Mouse (Mus musculus): ENCODE results near the gene Slc25a12. TPM values are rescaled to one million over a fixed set of nuclear protein-coding genes. Genes with fewer than 3 reads are reported as not detected.

The Slc25a12 gene
- polyA plus RNA-seq, 1 experiment from 2014 or later = 32.5 TPM

DNA sequence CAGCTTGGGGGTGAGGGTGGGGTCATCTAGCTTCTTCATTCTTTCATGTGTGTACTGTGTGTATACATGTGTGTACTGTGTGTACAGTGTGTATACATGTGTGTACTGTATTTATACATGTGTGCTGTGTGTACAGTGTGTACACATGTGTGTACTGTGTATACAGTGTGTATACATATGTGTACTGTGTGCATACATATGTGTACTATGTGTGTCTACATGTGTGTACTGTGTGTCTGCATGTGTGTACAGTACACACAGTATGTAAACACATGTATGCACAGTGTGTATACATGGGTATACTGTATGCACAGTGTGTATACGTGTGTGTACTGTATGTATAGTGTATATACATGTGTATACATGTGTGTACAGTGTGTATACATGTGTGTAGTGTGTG lies 85.6 kb downstream of the Slc25a12 start:
- WGBS = 88% methylated on average over 1 of the region's 1 CpGs
- no peaks in the 10 kb centered on the region for H3K4me1 ChIP-seq (replicated peaks; ENCODE audit: control insufficient read depth, insufficient read depth, low read length)
- no peaks in the 10 kb centered on the region for H3K9me3 ChIP-seq (ENCODE audit: control insufficient read depth, low read length)
- H3K36me3 ChIP-seq (ENCODE audit: control insufficient read depth, insufficient read depth, low read length) = peaks cover 4% of the 10 kb centered on the region; the same call in 1 of the 2 replicates
- no peak overlapping the region for H3K4me2 ChIP-seq (ENCODE audit: low read depth, low read length)
- no peak overlapping the region for H3K9ac ChIP-seq (ENCODE audit: low read length)
- no peak for ATAC-seq (ENCODE audit: low read depth)
- H3K4me3 ChIP-seq (ENCODE audit: low read length) = no peak overlapping the region
- no peaks in the 10 kb centered on the region for H3K27me3 ChIP-seq (ENCODE audit: control insufficient read depth, insufficient read depth, low read depth, low read length)
- H3K27ac ChIP-seq (ENCODE audit: low read length) = no peak overlapping the region

DNA sequence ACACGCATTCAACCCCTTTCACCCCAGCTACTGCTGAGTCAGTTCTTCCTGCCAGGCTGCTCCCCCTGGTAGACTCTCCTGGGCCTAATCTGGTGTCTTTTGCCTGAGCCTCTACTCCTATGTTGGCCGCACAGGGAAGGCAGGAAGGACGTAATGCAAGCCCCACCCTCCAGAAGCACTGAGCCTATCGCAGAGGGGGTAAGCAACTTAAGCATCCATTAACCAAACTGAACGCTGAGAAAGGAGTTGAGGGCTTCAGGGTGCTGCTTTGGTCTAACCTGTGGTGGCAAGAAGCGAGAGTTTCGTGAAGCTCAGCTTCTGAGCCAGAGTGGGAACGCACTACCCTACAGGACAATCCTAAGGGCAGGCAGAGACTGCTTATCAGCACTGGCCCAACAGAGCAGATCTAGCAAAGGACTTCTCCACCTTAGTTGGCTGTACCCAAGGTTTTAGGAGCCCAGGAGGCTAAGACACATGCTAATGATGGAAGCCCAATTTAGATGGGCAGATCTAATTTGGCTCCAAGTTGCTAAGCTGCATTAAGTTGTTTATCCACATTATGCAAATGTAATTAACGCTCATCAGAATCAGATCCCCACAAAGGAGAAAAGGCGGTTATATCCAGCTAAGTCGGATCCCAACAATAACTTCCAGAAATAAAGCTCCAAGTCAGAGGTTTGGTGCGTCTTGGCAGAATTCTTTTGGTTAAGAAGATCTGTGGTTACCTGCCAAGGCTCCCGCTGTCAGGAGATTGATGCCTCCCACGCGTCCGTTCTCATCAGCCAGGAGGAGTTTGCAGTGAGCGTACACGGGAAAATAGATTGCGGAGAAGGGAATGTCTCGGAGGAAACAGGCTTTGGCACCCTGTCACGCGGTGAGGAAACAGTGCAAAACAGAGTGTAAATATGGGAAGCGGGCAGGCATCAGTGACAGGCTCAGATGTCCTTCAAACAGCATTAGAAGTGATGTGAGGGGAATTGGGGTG lies 88.5 kb downstream of the Slc25a12 start:
- H3K4me3 ChIP-seq (ENCODE audit: low read length) = no peak overlapping the region
- H3K9me3 ChIP-seq (ENCODE audit: control insufficient read depth, low read length) = no peaks in the 10 kb centered on the region
- WGBS = 62% methylated on average over 23 of the region's 23 CpGs
- H3K4me1 ChIP-seq (replicated peaks; ENCODE audit: control insufficient read depth, insufficient read depth, low read length) = no peaks in the 10 kb centered on the region
- no peak for ATAC-seq (ENCODE audit: low read depth)
- H3K36me3 ChIP-seq (ENCODE audit: control insufficient read depth, insufficient read depth, low read length) = peaks cover 9% of the 10 kb centered on the region
- H3K27ac ChIP-seq (ENCODE audit: low read length) = no peak overlapping the region
- H3K9ac ChIP-seq (ENCODE audit: low read length) = no peak overlapping the region
- H3K27me3 ChIP-seq (ENCODE audit: control insufficient read depth, insufficient read depth, low read depth, low read length) = no peaks in the 10 kb centered on the region
- no peak overlapping the region for H3K4me2 ChIP-seq (ENCODE audit: low read depth, low read length)

DNA sequence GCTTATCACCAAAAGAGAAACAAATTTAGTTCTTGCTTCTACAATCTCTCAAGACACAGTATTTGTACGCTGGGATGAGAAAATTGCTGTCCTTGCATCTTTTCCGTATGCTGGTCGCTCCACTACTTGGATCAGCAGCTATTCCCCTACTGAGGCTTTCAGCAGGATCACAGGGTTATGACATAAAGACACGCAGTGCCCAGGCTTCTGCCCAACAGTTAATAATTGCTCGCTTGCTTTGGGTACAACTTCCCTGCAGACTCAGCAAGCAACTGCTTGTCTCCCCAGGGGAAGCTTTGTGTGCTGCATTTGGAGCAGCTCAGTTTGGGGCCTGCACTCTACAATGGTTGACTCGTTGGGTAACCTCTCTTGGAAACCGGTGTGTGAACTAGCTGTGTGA lies 91.8 kb downstream of the Slc25a12 start:
- no peak overlapping the region for H3K4me3 ChIP-seq (ENCODE audit: low read length)
- peaks cover 5% of the 10 kb centered on the region; the same call in 1 of the 2 replicates for H3K36me3 ChIP-seq (ENCODE audit: control insufficient read depth, insufficient read depth, low read length)
- no peaks in the 10 kb centered on the region for H3K9me3 ChIP-seq (ENCODE audit: control insufficient read depth, low read length)
- no peaks in the 10 kb centered on the region for H3K4me1 ChIP-seq (replicated peaks; ENCODE audit: control insufficient read depth, insufficient read depth, low read length)
- ATAC-seq (ENCODE audit: low read depth) = no peak
- H3K9ac ChIP-seq (ENCODE audit: low read length) = no peak overlapping the region
- no peaks in the 10 kb centered on the region for H3K27me3 ChIP-seq (ENCODE audit: control insufficient read depth, insufficient read depth, low read depth, low read length)
- WGBS = 75% methylated on average over 7 of the region's 7 CpGs
- H3K27ac ChIP-seq (ENCODE audit: low read length) = no peak overlapping the region
- no peak overlapping the region for H3K4me2 ChIP-seq (ENCODE audit: low read depth, low read length)

DNA sequence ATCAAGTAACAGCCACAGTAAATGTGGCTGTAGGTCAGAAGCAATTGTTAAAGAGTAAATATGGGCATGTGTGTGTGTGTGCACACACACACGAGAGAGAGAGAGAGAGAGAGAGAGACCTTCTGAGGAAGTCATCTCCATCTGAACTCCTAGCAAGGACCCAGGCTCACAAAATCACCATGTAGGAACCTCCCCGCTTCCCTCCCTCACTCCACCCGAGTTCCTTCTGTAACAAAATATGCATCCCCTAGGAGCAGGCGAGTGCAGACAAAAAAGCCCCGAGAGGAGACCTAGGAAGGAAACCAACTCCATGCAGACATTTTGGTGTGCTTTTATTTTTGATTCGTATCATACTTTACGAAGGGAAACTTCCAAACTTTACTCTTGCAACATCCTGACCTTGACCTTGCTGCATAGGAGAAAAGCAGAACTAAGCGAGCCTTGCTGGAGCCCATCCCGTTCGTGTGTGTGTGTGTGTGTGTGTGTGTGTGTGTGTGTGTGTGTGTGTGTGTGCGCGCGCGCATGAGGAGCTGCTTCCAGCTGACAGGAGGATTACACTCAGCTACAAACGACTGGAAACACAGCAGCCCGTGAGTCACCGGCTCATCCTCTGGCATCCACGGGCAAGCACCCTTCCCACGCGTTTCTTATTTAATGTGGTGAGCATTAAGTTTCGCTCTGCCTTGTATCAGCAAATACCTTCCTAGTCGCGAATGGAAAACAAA lies 93.4 kb downstream of the Slc25a12 start:
- Histone ChIP-seq H3K9ac (ENCODE audit: low read length) (0 out of 2 replicates have a peak overlapping the region, but pooled peaks have one; percentile 34), H3K9me3 (ENCODE audit: control insufficient read depth, low read length) (no peaks in the 10 kb centered on the region), H3K27me3 (ENCODE audit: control insufficient read depth, insufficient read depth, low read depth, low read length) (no peaks in the 10 kb centered on the region), H3K36me3 (ENCODE audit: control insufficient read depth, insufficient read depth, low read length) (peaks cover 5% of the 10 kb centered on the region; the same call in 1 of the 2 replicates), H3K4me2 (ENCODE audit: low read depth, low read length) (peak overlapping the region; percentile 44), H3K4me3 (ENCODE audit: low read length) (peak overlapping the region; percentile 47), H3K4me1 (replicated peaks; ENCODE audit: control insufficient read depth, insufficient read depth, low read length) (no peaks in the 10 kb centered on the region), H3K27ac (ENCODE audit: low read length) (peak overlapping the region; percentile 15; the same call in 1 of the 2 replicates)
- 36% methylated on average over 23 of the region's 23 CpGs for WGBS
- ATAC-seq (ENCODE audit: low read depth) = peak; percentile 72

DNA sequence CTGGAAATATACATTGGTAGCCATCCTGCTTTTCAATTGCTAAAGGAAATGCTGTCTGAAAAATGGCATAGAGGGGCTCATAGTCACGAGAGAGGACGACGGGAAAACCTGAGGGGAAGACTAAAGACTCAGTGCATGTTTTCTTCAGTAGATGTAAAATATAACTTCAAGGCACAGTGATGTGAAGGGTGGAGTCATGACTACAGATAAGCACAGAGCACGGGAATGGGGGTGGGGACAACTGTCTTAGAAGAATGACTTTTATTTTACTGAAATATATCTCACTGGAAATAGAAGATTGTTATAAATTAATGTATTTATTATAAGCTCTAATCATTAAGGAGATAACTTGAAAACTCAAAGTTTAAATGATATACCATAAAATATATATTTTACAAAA lies 97.5 kb downstream of the Slc25a12 start:
- Histone ChIP-seq H3K4me3 (ENCODE audit: low read length) (no peak overlapping the region), H3K9me3 (ENCODE audit: control insufficient read depth, low read length) (no peaks in the 10 kb centered on the region), H3K36me3 (ENCODE audit: control insufficient read depth, insufficient read depth, low read length) (peaks cover 18% of the 10 kb centered on the region), H3K27ac (ENCODE audit: low read length) (no peak overlapping the region), H3K4me1 (replicated peaks; ENCODE audit: control insufficient read depth, insufficient read depth, low read length) (no peaks in the 10 kb centered on the region), H3K9ac (ENCODE audit: low read length) (no peak overlapping the region), H3K27me3 (ENCODE audit: control insufficient read depth, insufficient read depth, low read depth, low read length) (no peaks in the 10 kb centered on the region), H3K4me2 (ENCODE audit: low read depth, low read length) (no peak overlapping the region)
- ATAC-seq (ENCODE audit: low read depth) = no peak
- WGBS = 57% methylated on average over 4 of the region's 4 CpGs

DNA sequence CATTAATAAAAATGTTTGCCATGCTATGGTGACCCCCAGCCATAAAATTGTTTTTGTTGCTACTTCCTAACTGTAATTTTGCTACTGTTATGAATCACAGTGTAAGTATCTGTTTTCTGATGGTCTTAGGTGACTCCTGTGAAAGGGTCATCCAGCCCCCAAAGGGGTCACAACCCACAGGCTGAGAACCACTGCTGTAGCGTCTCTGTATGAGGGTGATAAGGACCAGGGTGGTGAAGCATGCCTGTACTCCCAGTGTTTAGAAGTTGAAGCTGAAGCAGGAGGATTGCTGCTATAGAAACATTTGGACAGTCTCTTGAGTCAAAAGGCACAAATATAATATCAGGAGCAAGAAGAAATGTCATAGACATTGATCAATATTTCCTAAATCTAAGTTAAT lies 98.2 kb downstream of the Slc25a12 start:
- WGBS = 47% methylated on average over 1 of the region's 1 CpGs

DNA sequence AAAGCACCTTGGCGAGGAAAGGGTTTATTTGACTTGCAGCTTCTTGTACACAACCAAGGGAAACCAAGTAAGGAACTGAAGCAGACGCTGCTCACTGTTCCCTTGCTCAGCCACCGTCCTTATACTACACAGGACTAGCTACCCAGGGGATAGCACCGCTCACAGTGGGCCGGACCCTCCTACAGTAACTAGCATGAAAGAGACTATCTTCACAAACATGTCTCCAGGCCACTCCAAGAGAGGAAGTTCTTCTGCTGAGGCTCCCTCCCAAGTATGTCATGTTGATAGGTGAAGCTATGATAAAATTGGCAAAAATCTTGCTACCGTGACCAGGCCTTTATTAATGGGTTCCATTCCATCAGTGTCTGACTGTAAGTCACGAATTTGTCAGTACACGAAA lies 98.9 kb downstream of the Slc25a12 start:
- Histone ChIP-seq H3K4me3 (ENCODE audit: low read length) (no peak overlapping the region), H3K9ac (ENCODE audit: low read length) (no peak overlapping the region), H3K27ac (ENCODE audit: low read length) (no peak overlapping the region), H3K9me3 (ENCODE audit: control insufficient read depth, low read length) (no peaks in the 10 kb centered on the region), H3K36me3 (ENCODE audit: control insufficient read depth, insufficient read depth, low read length) (peaks cover 24% of the 10 kb centered on the region), H3K4me2 (ENCODE audit: low read depth, low read length) (no peak overlapping the region), H3K27me3 (ENCODE audit: control insufficient read depth, insufficient read depth, low read depth, low read length) (no peaks in the 10 kb centered on the region), H3K4me1 (replicated peaks; ENCODE audit: control insufficient read depth, insufficient read depth, low read length) (no peaks in the 10 kb centered on the region)
- ATAC-seq (ENCODE audit: low read depth) = no peak
- 88% methylated on average over 8 of the region's 8 CpGs for WGBS

More for the DNA sequence above, 98.2 kb downstream of the Slc25a12 start:
- ATAC-seq (ENCODE audit: low read depth) = no peak
- Histone ChIP-seq H3K9me3 (ENCODE audit: control insufficient read depth, low read length) (no peaks in the 10 kb centered on the region), H3K4me2 (ENCODE audit: low read depth, low read length) (no peak overlapping the region), H3K27ac (ENCODE audit: low read length) (no peak overlapping the region), H3K4me1 (replicated peaks; ENCODE audit: control insufficient read depth, insufficient read depth, low read length) (no peaks in the 10 kb centered on the region), H3K4me3 (ENCODE audit: low read length) (no peak overlapping the region), H3K36me3 (ENCODE audit: control insufficient read depth, insufficient read depth, low read length) (peaks cover 23% of the 10 kb centered on the region), H3K9ac (ENCODE audit: low read length) (no peak overlapping the region), H3K27me3 (ENCODE audit: control insufficient read depth, insufficient read depth, low read depth, low read length) (no peaks in the 10 kb centered on the region)

DNA sequence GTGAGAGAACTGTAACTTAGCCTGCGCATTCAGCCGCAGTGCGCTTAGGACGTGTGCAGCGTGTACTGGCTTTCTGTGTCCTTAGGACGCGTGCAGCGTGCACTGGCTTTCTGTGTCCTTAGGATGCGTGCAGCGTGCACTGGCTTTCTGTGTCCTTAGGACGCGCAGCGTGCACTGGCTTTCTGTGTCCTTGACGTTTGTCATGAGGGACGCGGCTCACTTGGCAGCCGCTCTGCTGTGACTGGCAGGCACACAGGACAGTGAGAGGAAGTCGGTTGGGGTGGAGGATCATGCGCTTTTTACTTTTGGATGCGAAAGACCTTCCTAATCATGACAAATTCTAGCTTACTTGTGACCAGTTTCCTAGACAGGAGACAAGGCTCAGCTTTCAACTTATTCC lies 103.0 kb downstream of the Slc25a12 start:
- 92% methylated on average over 20 of the region's 20 CpGs for WGBS
- H3K4me2 ChIP-seq (ENCODE audit: low read depth, low read length) = no peak overlapping the region
- H3K4me1 ChIP-seq (replicated peaks; ENCODE audit: control insufficient read depth, insufficient read depth, low read length) = no peaks in the 10 kb centered on the region
- no peaks in the 10 kb centered on the region for H3K27me3 ChIP-seq (ENCODE audit: control insufficient read depth, insufficient read depth, low read depth, low read length)
- H3K36me3 ChIP-seq (ENCODE audit: control insufficient read depth, insufficient read depth, low read length) = peaks cover 34% of the 10 kb centered on the region
- no peak overlapping the region for H3K27ac ChIP-seq (ENCODE audit: low read length)
- H3K4me3 ChIP-seq (ENCODE audit: low read length) = no peak overlapping the region
- ATAC-seq (ENCODE audit: low read depth) = no peak
- H3K9ac ChIP-seq (ENCODE audit: low read length) = no peak overlapping the region
- H3K9me3 ChIP-seq (ENCODE audit: control insufficient read depth, low read length) = no peaks in the 10 kb centered on the region

DNA sequence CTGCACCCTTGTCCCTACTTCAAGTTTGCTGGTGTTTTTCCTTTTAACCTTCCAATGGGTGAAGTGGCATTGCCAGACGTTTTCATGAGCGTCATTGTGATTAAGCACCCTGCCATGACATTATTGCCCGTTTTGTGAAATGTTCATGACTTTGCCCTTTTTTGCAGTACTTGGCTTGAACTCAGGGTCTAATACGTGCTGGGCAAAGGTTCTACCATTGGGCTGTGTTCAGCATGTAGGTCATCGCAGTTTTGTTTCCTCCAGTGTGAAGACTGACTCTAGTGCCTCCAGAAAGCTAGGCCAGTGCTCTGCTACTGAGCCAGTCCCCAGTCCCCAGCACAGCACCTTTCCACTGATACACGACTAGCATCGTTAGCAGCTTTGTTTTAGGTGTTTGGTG lies 111.0 kb downstream of the Slc25a12 start:
- Histone ChIP-seq H3K4me2 (ENCODE audit: low read depth, low read length) (no peak overlapping the region), H3K27me3 (ENCODE audit: control insufficient read depth, insufficient read depth, low read depth, low read length) (no peaks in the 10 kb centered on the region), H3K4me1 (replicated peaks; ENCODE audit: control insufficient read depth, insufficient read depth, low read length) (no peaks in the 10 kb centered on the region), H3K4me3 (ENCODE audit: low read length) (no peak overlapping the region), H3K36me3 (ENCODE audit: control insufficient read depth, insufficient read depth, low read length) (peaks cover 43% of the 10 kb centered on the region), H3K9ac (ENCODE audit: low read length) (no peak overlapping the region), H3K27ac (ENCODE audit: low read length) (no peak overlapping the region), H3K9me3 (ENCODE audit: control insufficient read depth, low read length) (no peaks in the 10 kb centered on the region)
- WGBS = 85% methylated on average over 7 of the region's 7 CpGs
- ATAC-seq (ENCODE audit: low read depth) = no peak
